ENCODE assay signal across 14 mouse cellular contexts in the genomic region with DNA sequence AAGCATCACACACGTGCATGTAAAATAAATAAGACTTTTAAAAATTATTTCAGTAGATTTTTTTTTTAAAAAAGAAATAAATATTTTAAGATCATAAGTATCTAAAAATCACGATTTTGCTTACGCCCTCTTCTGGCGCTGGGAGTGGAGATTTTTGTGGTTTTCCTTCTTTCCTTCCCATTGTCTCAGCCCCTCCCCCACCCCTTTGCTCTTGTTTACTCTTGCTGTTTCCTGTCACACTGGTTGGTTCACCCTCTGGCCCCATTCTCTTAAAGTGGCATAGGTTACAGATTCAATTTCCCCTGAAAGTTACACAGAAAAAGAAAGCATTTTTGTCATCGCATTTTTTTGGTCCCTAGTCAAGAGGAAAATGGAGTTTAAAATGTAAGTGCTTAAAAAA. TPM values are rescaled to one million over a fixed set of nuclear protein-coding genes. Genes with fewer than 3 reads are reported as not detected.
DNase-seq lines count a peak whose midpoint lies in the region; ATAC-seq and TF ChIP-seq lines count a peak whose summit lies in the region.
"Had no signal": no experiment of that assay in that cellular context is flagged by ENCODE, and none has a peak within 500 bp of the region (broad histone marks: within the 10 kb centered on the region; RNA-seq: fewer than 3 reads in every experiment).

No protein-coding gene starts in this region.

- H3K4me3 ChIP-seq in kidney, adult 2 months (ENCODE audit: insufficient read depth, low read depth, low read length) = no peak overlapping the region
- H3K4me3 ChIP-seq: forebrain, embryonic 10.5 days; megakaryocyte, embryonic 14.5 days; neural tube, embryonic 13.5 days had no signal

- 45% methylated on average over 5 of the region's 5 CpGs for WGBS in kidney, adult 2 months

- no peak overlapping the region for H3K27ac ChIP-seq in kidney, adult 2 months (ENCODE audit: insufficient read depth, low read depth, low read length)
- H3K27ac ChIP-seq: forebrain, embryonic 10.5 days; neural tube, embryonic 13.5 days had no signal

- intact Hi-C loops in heart, postnatal 10 days (cut with DNase I) = no loop called here

- no peaks in the 10 kb centered on the region for H3K36me3 ChIP-seq in kidney, adult 2 months (ENCODE audit: control insufficient read depth, insufficient read depth, low read length)
- no peaks in the 10 kb centered on the region for H3K36me3 ChIP-seq in splenic B cell, adult 2 months (ENCODE audit: control insufficient read depth, insufficient read depth, low read length, poor library complexity, severe bottlenecking)
- H3K36me3 ChIP-seq: forebrain, embryonic 10.5 days; neural tube, embryonic 13.5 days had no signal

- peak; percentile 8 for DNase-seq in kidney, adult 2 months
- DNase-seq in kidney, adult 8-10 months = no peak
- peak; percentile 29 for DNase-seq in Muller cell, postnatal 12 days (ENCODE audit: inconsistent ontology term)
- DNase-seq in splenic B cell, adult 2 months (ENCODE audit: low read depth, low spot score) = peak; percentile 30
- no peak for DNase-seq in heart, postnatal 10 days
- no peak for DNase-seq in right cerebral cortex, postnatal 4 days
- no peak for DNase-seq in layer of hippocampus, postnatal 25 days (ENCODE audit: extremely low spot score in 1 of 2, low spot score in 1 of 2)
- DNase-seq: cerebellum, adult 9-11 months; gastrocnemius, postnatal 36 days had no signal

- peak; percentile 87 for ATAC-seq in inflammation-experienced regulatory T-cells, adult 6 months
- ATAC-seq: intestine, postnatal 0 days had no signal

- no peak for TF ChIP-seq POLR2A in kidney, adult 2 months (IDR thresholded peaks at IDR 0.05; ENCODE audit: low read depth, low read length)

- TF ChIP-seq CTCF in kidney, adult 2 months (conservative IDR thresholded peaks at IDR 0.05; ENCODE audit: insufficient read depth, insufficient read length, low read depth, low read length) = no peak

- no peaks in the 10 kb centered on the region for H3K4me1 ChIP-seq in kidney, adult 2 months (ENCODE audit: control insufficient read depth, insufficient read depth, low read length)
- H3K4me1 ChIP-seq: forebrain, embryonic 10.5 days; neural tube, embryonic 13.5 days had no signal

- H3K27me3 ChIP-seq in kidney, adult 2 months (replicated peaks; ENCODE audit: control insufficient read depth, insufficient read depth, low read length) = no peaks in the 10 kb centered on the region
- no peaks in the 10 kb centered on the region for H3K27me3 ChIP-seq in splenic B cell, adult 2 months (ENCODE audit: control insufficient read depth, insufficient read depth, low read length, poor library complexity, severe bottlenecking)
- H3K27me3 ChIP-seq: megakaryocyte, embryonic 14.5 days; neural tube, embryonic 13.5 days had no signal

RNA-seq across cellular contexts. Expression of gene Scyl2, which starts 17.0 kb away (rescaled TPM):
- polyA plus RNA-seq in kidney, adult 2 months (2012; rRNA removed) = 20.9 and 21.3 TPM in 2 replicates
- polyA plus RNA-seq in inflammation-experienced regulatory T-cells, adult 6 months (2017; shearing (Covaris generic)) = 10 to 100 TPM in 1 of 3 experiments, 1 to 10 TPM in 2; 7.8 to 10.7 (median 9.9) TPM
- 10 to 100 TPM; 21.9 to 23.1 TPM for total RNA-seq in heart, postnatal 10 days (2021)
- 10 to 100 TPM; 23.4 to 28.5 TPM for total RNA-seq in layer of hippocampus, postnatal 25 days (2021)

RNA-seq across cellular contexts. Expression of gene Actr6, which starts 29.1 kb away (rescaled TPM):
- 1.7 and 3.0 TPM in 2 replicates for polyA plus RNA-seq in kidney, adult 2 months (2012; rRNA removed)
- polyA plus RNA-seq in inflammation-experienced regulatory T-cells, adult 6 months (2017; shearing (Covaris generic)) = 10 to 100 TPM; 43.5 to 52.5 (median 44.7) TPM
- total RNA-seq in heart, postnatal 10 days (2021) = 10 to 100 TPM; 11.6 to 11.7 TPM
- total RNA-seq in layer of hippocampus, postnatal 25 days (2021) = 10 to 100 TPM; 22.1 to 25.3 TPM

RNA-seq across cellular contexts. Expression of gene Uhrf1bp1l, which starts 41.7 kb away (rescaled TPM):
- polyA plus RNA-seq in kidney, adult 2 months (2012; rRNA removed) = 24.3 and 25.9 TPM in 2 replicates
- polyA plus RNA-seq in inflammation-experienced regulatory T-cells, adult 6 months (2017; shearing (Covaris generic)) = 10 to 100 TPM; 22.5 to 33.8 (median 26.2) TPM
- 10 to 100 TPM; 23.1 to 36.8 TPM for total RNA-seq in heart, postnatal 10 days (2021)
- total RNA-seq in layer of hippocampus, postnatal 25 days (2021) = 10 to 100 TPM; 80.0 to 82.6 TPM

Comparison
In these comparisons a context has a peak if more than half of its experiments do, and no peak if none do; other contexts are left out.
1. DNase-seq: peak in kidney, adult 2 months (single experiment), Muller cell, postnatal 12 days (single experiment) and splenic B cell, adult 2 months (single experiment); none in kidney, adult 8-10 months (0 of 2), heart, postnatal 10 days (0 of 2), right cerebral cortex, postnatal 4 days (single experiment) and layer of hippocampus, postnatal 25 days (0 of 2).